Mouse (Mus musculus) stomach, embryonic 16.5 days (tissue): ENCODE results near the gene Chd9. TPM values are rescaled to one million over a fixed set of nuclear protein-coding genes. Genes with fewer than 3 reads are reported as not detected.

Source experiments
- ATAC-seq: fragments of 200-750 bp; cut with Nextera tagmentation; 2 replicates; pipeline ENCODE4 v1.8.0; 2017; ENCODE audit warnings: moderate number of reproducible peaks, moderate TSS enrichment; ENCODE audit not compliant: insufficient read depth, low FRiP score
- H3K27ac ChIP-seq: fragments of 300-500 bp; sonication (generic); 2 replicates; pipeline ENCODE4 v1.5.1; 2014; ENCODE audit warnings: low read length
- H3K27me3 ChIP-seq: fragments of 300-500 bp; sonication (generic); 2 replicates; pipeline ENCODE4 v1.6.1; 2014; ENCODE audit warnings: low read length, control low read depth, mixed read lengths; ENCODE audit not compliant: control insufficient read depth, insufficient read depth
- H3K36me3 ChIP-seq: fragments of 300-500 bp; sonication (generic); 2 replicates; pipeline ENCODE4 v1.6.1; 2014; ENCODE audit warnings: low read length; ENCODE audit not compliant: control insufficient read depth, insufficient read depth
- H3K4me1 ChIP-seq: fragments of 300-500 bp; sonication (generic); 2 replicates; pipeline ENCODE4 v1.6.1; 2014; ENCODE audit warnings: low read length, control low read depth, mixed read lengths; ENCODE audit not compliant: control insufficient read depth, insufficient read depth
- H3K4me2 ChIP-seq: fragments of 300-500 bp; sonication (generic); 2 replicates; pipeline ENCODE4 v1.6.1; 2014; ENCODE audit warnings: low read depth, low read length, mixed read lengths
- H3K4me3 ChIP-seq: fragments of 300-500 bp; sonication (generic); replicated peaks from 2 replicates; pipeline ENCODE4 v1.5.1; 2014; ENCODE audit warnings: mild to moderate bottlenecking, low read length
- H3K9ac ChIP-seq: fragments of 300-500 bp; sonication (generic); 2 replicates; pipeline ENCODE4 v1.6.1; 2014; ENCODE audit warnings: low read length
- H3K9me3 ChIP-seq: fragments of 300-500 bp; sonication (generic); replicated peaks from 2 replicates; pipeline ENCODE4 v1.6.1; 2016; ENCODE audit warnings: low read length, control low read depth; ENCODE audit not compliant: control insufficient read depth
- WGBS: fragments of 180-500 bp; shearing (Covaris S2); extraction: QIAGEN DNeasy Blood & Tissue Kit; methylation state at CpG from one replicate; pipeline ENCODE4 v1.1.7; 2014; 5-methylcytosine and 5-hydroxymethylcytosine counted together
- polyA plus RNA-seq: library from polyadenylated mRNA; unstranded; fragments of >200 nt; fragmentation: Nextera tagmentation; extraction: Ambion mirVana; gene quantifications from 2 replicates; pipeline ENCODE4 v1.2.1, GENCODE M21; 2015

Chd9 gene
- polyA plus RNA-seq, 1 experiment from 2014 or later, result 239 TPM

GRCm38 (mm10) chr8:90849462-90850050 lies 21.4 kb downstream of the Chd9 start:
- no peaks in the 10 kb centered on the region for H3K9me3 ChIP-seq
- no peaks in the 10 kb centered on the region for H3K36me3 ChIP-seq
- no peak overlapping the region for H3K27ac ChIP-seq
- WGBS, result 65% methylated on average over 11 of the region's 11 CpGs
- peaks cover 10% of the 10 kb centered on the region for H3K4me1 ChIP-seq
- H3K9ac ChIP-seq, result 0 out of 2 replicates have a peak overlapping the region, but pooled peaks have one; percentile 1
- no peaks in the 10 kb centered on the region for H3K27me3 ChIP-seq
- no peak for ATAC-seq
- no peak overlapping the region for H3K4me3 ChIP-seq
- H3K4me2 ChIP-seq, result no peak overlapping the region

- no peak for ATAC-seq
- no peak overlapping the region for H3K4me3 ChIP-seq
- 62% methylated on average over 8 of the region's 8 CpGs for WGBS
- peaks cover 17% of the 10 kb centered on the region for H3K4me1 ChIP-seq
- H3K36me3 ChIP-seq, result no peaks in the 10 kb centered on the region
- H3K9ac ChIP-seq, result no peak overlapping the region
- H3K4me2 ChIP-seq, result no peak overlapping the region
- no peaks in the 10 kb centered on the region for H3K9me3 ChIP-seq
- no peaks in the 10 kb centered on the region for H3K27me3 ChIP-seq
- H3K27ac ChIP-seq, result no peak overlapping the region
These were observed 23.4 kb downstream of the Chd9 start for GRCm38 (mm10) chr8:90851544-90851943.

- no peak; the same call in 1 of the 2 replicates for ATAC-seq
- no peaks in the 10 kb centered on the region for H3K36me3 ChIP-seq
- WGBS, result 59% methylated on average over 9 of the region's 9 CpGs
- peaks cover 17% of the 10 kb centered on the region for H3K4me1 ChIP-seq
- H3K9me3 ChIP-seq, result no peaks in the 10 kb centered on the region
- H3K27me3 ChIP-seq, result no peaks in the 10 kb centered on the region
- no peak overlapping the region for H3K4me3 ChIP-seq
- peak overlapping the region; percentile 38 for H3K4me2 ChIP-seq
- H3K27ac ChIP-seq, result peak overlapping the region; percentile 74
- H3K9ac ChIP-seq, result 0 out of 2 replicates have a peak overlapping the region, but pooled peaks have one; percentile 31
These were observed 26.0 kb downstream of the Chd9 start for GRCm38 (mm10) chr8:90853971-90854670.

- ATAC-seq, result peak; percentile 78
- peaks cover 17% of the 10 kb centered on the region for H3K4me1 ChIP-seq
- no peaks in the 10 kb centered on the region for H3K9me3 ChIP-seq
- H3K4me2 ChIP-seq, result peak overlapping the region; percentile 38
- H3K27ac ChIP-seq, result peak overlapping the region; percentile 74
- H3K27me3 ChIP-seq, result no peaks in the 10 kb centered on the region
- H3K36me3 ChIP-seq, result no peaks in the 10 kb centered on the region
- peak overlapping the region; percentile 31 for H3K9ac ChIP-seq
- 0 out of 2 replicates have a peak overlapping the region, but pooled peaks have one; percentile 1 for H3K4me3 ChIP-seq
- 9% methylated on average over 10 of the region's 10 CpGs for WGBS
These were observed 26.6 kb downstream of the Chd9 start for GRCm38 (mm10) chr8:90854671-90855161.

GRCm38 (mm10) chr8:90856171-90856570 lies 28.0 kb downstream of the Chd9 start:
- Histone ChIP-seq H3K4me2 (no peak overlapping the region), H3K4me1 (peaks cover 18% of the 10 kb centered on the region)
- no peak for ATAC-seq

GRCm38 (mm10) chr8:90856952-90857351 lies 28.8 kb downstream of the Chd9 start:
- no peak overlapping the region for H3K4me3 ChIP-seq
- H3K36me3 ChIP-seq, result no peaks in the 10 kb centered on the region
- WGBS, result 57% methylated on average over 1 of the region's 1 CpGs

More at GRCm38 (mm10) chr8:90856171-90856570, 28.0 kb downstream of the Chd9 start:
- Histone ChIP-seq H3K27ac (no peak overlapping the region), H3K9ac (no peak overlapping the region), H3K36me3 (no peaks in the 10 kb centered on the region), H3K4me3 (no peak overlapping the region), H3K27me3 (no peaks in the 10 kb centered on the region), H3K9me3 (no peaks in the 10 kb centered on the region)
- 87% methylated on average over 3 of the region's 3 CpGs for WGBS

GRCm38 (mm10) chr8:90858071-90858470 lies 29.9 kb downstream of the Chd9 start:
- Histone ChIP-seq H3K4me3 (no peak overlapping the region), H3K4me2 (no peak overlapping the region), H3K36me3 (no peaks in the 10 kb centered on the region), H3K4me1 (peaks cover 31% of the 10 kb centered on the region), H3K27me3 (no peaks in the 10 kb centered on the region), H3K9me3 (no peaks in the 10 kb centered on the region), H3K27ac (no peak overlapping the region), H3K9ac (no peak overlapping the region)
- 97% methylated on average over 2 of the region's 2 CpGs for WGBS
- no peak for ATAC-seq

More at GRCm38 (mm10) chr8:90856952-90857351, 28.8 kb downstream of the Chd9 start:
- H3K4me2 ChIP-seq, result no peak overlapping the region
- H3K9me3 ChIP-seq, result no peaks in the 10 kb centered on the region
- ATAC-seq, result no peak
- no peaks in the 10 kb centered on the region for H3K27me3 ChIP-seq
- H3K27ac ChIP-seq, result no peak overlapping the region; the same call in 1 of the 2 replicates
- H3K9ac ChIP-seq, result no peak overlapping the region
- H3K4me1 ChIP-seq, result peaks cover 23% of the 10 kb centered on the region

- H3K9me3 ChIP-seq, result no peaks in the 10 kb centered on the region
- H3K9ac ChIP-seq, result peak overlapping the region; percentile 49
- ATAC-seq, result 0 out of 2 replicates have a peak, but pooled peaks have one; percentile 37
- peak overlapping the region; percentile 20; the same call in 1 of the 2 replicates for H3K4me2 ChIP-seq
- no peaks in the 10 kb centered on the region for H3K36me3 ChIP-seq
- peaks cover 14% of the 10 kb centered on the region for H3K4me1 ChIP-seq
- peak overlapping the region; percentile 82 for H3K27ac ChIP-seq
- no peak overlapping the region for H3K4me3 ChIP-seq
- WGBS, result 13% methylated on average over 9 of the region's 9 CpGs
- H3K27me3 ChIP-seq, result no peaks in the 10 kb centered on the region
These were observed 33.3 kb downstream of the Chd9 start for GRCm38 (mm10) chr8:90861266-90861944.
